Mouse (Mus musculus): ENCODE results near the gene Rbks.
"Not testable (repeated sequence)": the region's sequence is repeated elsewhere in the genome, so short reads cannot be mapped to it uniquely, and the experiment has no call there.

Gene Rbks

GRCm38 (mm10) chr5:31673431-31673830, 24.0 kb downstream of the Rbks start:
- no peak for DNase-seq

- DNase-seq = no peak
Observed at GRCm38 (mm10) chr5:31671137-31671536, 26.3 kb downstream of the Rbks start.

DNA sequence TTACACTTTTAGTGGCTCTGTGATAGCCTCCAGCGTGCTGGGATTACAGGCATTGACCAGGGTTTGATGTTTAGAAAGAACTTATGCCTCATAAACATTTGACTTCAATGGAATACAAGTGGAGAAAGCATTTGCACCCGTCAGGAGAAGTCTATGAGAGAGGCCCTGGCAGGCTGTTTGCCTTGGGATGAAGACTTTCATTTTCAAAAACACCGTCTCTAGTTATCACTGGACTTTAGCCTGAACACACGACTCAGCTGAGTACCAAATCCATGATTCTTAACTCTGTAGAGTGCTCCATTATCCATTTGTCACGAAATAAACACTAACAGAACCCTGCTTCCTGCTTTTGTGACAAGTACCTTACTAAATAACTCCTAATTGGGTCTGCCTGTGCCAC, 27.4 kb downstream of the Rbks start:
- no peak for DNase-seq

- DNase-seq = no peak
Observed at GRCm38 (mm10) chr5:31668325-31668968, 29.0 kb downstream of the Rbks start.

- no peak for DNase-seq
Observed at GRCm38 (mm10) chr5:31666176-31666575, 31.3 kb downstream of the Rbks start.

DNA sequence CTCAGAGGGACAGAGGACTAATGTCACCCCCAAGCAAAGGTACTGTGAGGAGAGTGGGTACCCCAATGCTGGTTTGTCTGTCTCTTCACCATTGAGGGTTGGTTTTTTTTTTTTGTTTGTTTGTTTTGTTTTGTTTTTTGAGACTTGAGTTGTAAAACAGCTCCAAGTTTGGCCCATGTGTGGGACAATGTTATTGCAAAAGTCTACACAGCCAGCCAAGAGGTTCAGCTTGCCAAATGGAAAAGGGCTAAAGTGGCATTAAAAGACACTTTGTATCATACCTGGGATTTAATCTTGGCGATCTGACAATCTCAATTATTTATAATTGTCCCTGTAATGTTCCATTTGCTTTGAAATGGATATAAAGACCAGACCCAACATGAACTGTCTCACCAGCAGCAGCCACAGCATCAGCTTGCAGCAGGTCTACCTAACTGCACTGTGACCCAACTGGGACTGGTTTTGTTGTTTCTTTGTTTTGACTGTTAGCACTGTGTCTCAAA, 41.7 kb downstream of the Rbks start:
- no peak for DNase-seq

DNA sequence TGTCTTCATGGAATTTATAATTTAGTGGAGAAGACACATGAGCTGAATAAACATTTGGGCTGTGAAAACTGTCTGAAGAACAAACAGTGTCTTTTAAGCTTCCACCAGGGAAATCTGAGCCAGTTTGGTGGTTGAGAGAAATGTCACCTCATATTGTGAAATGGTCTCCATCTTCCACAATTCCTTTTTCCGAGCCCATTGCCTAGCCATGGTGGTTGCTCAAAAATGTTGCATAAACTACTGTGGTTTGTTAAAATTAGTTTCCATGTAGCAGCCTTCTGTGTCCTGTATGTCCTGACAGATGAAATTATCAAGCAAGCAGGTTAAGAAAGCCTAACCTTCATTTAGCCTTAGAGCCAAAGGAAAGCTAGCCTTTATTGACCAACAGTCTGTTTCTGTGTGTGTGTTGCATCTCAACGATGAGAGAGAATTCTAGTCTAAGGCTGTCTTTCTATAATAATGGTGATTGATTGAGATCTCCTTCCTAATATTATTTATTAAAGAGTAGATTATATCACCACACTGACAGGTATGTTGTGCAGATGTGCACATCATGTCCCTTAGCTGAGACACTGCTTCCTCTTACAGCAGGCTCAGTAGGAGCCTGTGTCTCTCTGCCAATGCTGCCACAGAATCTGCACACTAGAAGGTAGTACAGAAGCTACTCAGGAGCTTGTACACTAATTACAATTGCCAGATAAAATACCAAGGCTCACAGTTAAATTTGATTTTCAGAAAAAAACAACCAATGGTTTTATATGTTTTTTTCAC, 46.7 kb downstream of the Rbks start:
- no peak for DNase-seq

- DNase-seq = no peak
Observed at GRCm38 (mm10) chr5:31647327-31647726, 50.1 kb downstream of the Rbks start.

DNA sequence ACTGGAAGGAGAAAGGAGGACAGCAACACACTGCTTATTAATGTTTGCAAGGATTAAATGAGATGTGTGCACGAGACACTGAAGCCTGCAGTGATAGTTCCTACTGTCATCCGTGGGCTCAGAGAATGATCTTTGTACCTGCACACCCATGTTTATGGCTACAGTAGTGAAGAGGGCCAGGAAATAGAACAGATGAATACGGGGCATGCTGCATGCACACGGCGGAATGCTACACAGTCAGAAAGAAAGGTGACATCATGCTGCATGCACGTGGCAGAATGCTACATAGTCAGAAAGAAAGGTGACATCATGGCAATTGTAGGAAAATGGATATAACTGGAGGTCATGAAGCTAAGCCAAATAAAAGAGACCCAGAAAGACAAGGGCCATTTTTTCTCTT, 50.9 kb downstream of the Rbks start:
- no peak for DNase-seq

GRCm38 (mm10) chr5:31645798-31646197, 51.6 kb downstream of the Rbks start:
- DNase-seq = no peak

- DNase-seq = no peak
Observed at GRCm38 (mm10) chr5:31644847-31645246, 52.6 kb downstream of the Rbks start.

- no peak for DNase-seq
Observed at GRCm38 (mm10) chr5:31644272-31644671, 53.2 kb downstream of the Rbks start.

DNA sequence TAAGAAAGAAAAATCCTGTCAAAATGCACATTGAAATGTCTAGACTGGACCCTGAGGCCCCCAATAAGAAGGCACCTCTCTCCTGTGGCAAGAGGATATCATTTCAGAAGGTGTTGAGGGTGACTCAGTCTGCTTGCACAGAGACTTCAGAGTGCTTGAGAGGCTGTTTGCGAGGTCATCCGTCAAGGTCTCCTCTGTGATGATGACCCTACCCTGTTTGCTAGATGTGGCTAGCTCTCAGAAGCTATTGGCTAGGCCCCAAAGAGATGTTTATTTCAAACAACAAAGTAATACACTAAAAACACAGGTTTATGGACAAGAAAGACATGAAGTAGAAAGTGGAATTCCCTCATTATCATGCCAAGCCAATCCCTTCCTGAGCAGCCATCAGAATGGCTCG, 55.1 kb downstream of the Rbks start:
- no peak for DNase-seq

GRCm38 (mm10) chr5:31640542-31640941, 56.9 kb downstream of the Rbks start:
- DNase-seq = no peak

- DNase-seq = no peak
Observed at GRCm38 (mm10) chr5:31636636-31637253, 60.7 kb downstream of the Rbks start.

GRCm38 (mm10) chr5:31634679-31635078, 62.7 kb downstream of the Rbks start:
- DNase-seq = no peak

GRCm38 (mm10) chr5:31634161-31634560, 63.3 kb downstream of the Rbks start:
- DNase-seq = no peak

GRCm38 (mm10) chr5:31631169-31631568, 66.3 kb downstream of the Rbks start:
- DNase-seq = not testable (repeated sequence)

DNA sequence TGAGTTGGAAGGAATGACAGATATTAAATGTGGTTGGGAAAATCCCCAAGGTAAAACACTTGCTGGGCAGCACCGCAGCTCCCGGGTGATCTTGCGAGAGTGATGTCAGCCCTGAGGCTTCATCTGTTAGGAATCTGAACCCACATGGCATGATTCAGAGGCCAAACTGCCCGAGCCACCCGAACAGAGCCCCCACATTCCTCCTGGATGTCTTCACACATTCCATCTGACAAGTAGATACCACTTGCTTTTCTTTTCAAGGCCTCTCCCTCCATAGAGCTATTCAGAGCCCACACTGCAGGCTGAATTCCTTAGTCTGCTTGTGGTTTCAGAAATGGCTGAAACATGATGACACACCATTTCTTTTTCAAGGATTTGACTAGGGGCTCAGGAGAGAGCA, 67.4 kb downstream of the Rbks start:
- no peak for DNase-seq

DNA sequence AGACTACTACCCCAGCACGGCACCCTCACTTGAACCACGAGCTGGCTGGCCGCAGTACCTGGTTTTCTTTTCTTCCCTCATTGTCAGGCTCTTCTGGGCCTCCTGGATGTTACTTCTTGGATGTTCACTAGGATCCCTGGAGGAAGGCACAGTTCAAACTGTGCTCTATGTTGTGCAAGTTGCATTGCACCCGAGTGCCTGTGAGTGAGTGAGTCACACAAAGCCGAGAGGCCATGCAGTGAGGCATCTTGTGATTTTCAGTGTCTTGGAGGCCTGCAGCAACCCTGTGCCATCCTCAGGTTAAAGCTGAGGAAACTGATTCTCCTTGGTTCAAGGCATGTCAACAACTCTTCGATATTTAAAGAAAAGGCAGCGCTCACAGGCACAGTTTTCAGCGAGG, 68.9 kb downstream of the Rbks start:
- no peak for DNase-seq

GRCm38 (mm10) chr5:31627562-31628526, 69.6 kb downstream of the Rbks start:
- no peak for DNase-seq

DNA sequence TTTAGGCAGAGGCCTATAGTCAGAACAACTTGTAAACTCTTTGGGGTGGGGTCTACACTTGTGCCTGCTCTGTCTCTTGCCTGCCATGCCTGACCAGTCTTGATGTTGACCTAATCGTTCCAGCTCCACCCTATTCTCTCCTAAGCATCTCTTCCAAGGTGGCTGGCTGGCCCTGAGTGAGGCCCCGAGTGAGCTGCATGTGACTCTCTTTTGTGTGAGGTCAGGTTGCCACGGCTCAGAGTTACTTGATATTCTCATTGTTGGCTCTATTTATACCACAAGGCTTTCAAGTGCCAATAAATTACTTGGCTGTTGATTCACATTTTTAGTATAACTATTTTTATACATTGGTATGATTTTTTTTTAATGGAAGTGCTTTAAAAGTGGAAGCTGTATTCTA, 70.3 kb downstream of the Rbks start:
- no peak for DNase-seq

DNA sequence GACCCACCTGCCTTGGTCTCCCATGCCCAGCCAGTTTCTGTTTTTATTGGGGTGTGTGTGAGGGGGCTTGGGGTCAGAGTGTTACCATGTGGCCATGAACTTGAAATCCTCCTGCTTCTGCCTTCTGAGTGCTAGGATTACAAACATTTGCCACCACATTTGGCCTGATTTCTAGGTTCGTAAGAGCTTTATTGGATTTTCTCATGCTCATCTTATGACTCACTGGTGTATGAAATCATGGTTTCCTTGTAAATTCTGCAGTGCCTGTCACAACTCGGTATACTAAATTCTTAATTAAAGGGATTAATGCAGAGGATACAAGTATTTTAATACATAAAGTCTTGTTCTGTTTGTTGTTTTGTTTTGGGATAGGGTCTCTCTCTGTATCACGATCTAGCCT, 77.1 kb downstream of the Rbks start:
- DNase-seq = no peak

Data from cerebellum, adult 18-20 months (tissue).